Mouse (Mus musculus) ES-Bruce4 (cell line): ENCODE data around the gene Ide. TPM values are rescaled to one million over a fixed set of nuclear protein-coding genes. Genes with fewer than 3 reads are reported as not detected.

ENCODE experiments used
- H3K27ac ChIP-seq: 2 replicates; pipeline ENCODE4 v1.5.1; 2012; ENCODE audit warnings: low read length, inconsistent platforms; ENCODE audit not compliant: insufficient read depth
- H3K27me3 ChIP-seq: 2 replicates; pipeline ENCODE4 v1.6.1; 2012; ENCODE audit warnings: mild to moderate bottlenecking, low read length, inconsistent platforms; ENCODE audit not compliant: control insufficient read depth, poor library complexity, insufficient read depth, severe bottlenecking
- H3K36me3 ChIP-seq: 2 replicates; pipeline ENCODE4 v1.6.1; 2012; ENCODE audit warnings: inconsistent platforms, mild to moderate bottlenecking, low read length, moderate library complexity; ENCODE audit not compliant: control insufficient read depth, poor library complexity, insufficient read depth, severe bottlenecking
- H3K4me1 ChIP-seq: one replicate; pipeline ENCODE4 v1.8.1; 2011; ENCODE audit warnings: low read length; ENCODE audit not compliant: control insufficient read depth, insufficient read depth
- H3K4me3 ChIP-seq: 2 replicates; pipeline ENCODE4 v1.5.1; 2011; ENCODE audit warnings: low read depth, mild to moderate bottlenecking, low read length
- H3K9ac ChIP-seq: 2 replicates; pipeline ENCODE4 v1.6.1; 2012; ENCODE audit warnings: low read depth, mild to moderate bottlenecking, inconsistent platforms; ENCODE audit not compliant: poor library complexity, severe bottlenecking
- H3K9me3 ChIP-seq: replicated peaks from 2 replicates; pipeline ENCODE4 v1.6.1; 2012; ENCODE audit warnings: mild to moderate bottlenecking, low read length, inconsistent platforms; ENCODE audit not compliant: control insufficient read depth, poor library complexity, insufficient read depth, severe bottlenecking
- CTCF ChIP-seq: IDR thresholded peaks from one replicate; pipeline ENCODE4 v1.8.1; 2011; ENCODE audit warnings: low read depth, low read length
- EP300 ChIP-seq: IDR thresholded peaks from 2 replicates; pipeline ENCODE4 v1.6.1; 2011; ENCODE audit warnings: low read depth, low read length; ENCODE audit not compliant: insufficient read depth
- POLR2A ChIP-seq: IDR thresholded peaks from one replicate; pipeline ENCODE4 v1.8.1; 2011; ENCODE audit warnings: low read length; ENCODE audit not compliant: insufficient read depth
- polyA plus RNA-seq: library from polyadenylated mRNA; stranded (reverse); fragments of >200 nt; gene quantifications from 2 replicates; pipeline ENCODE4 v1.2.4, GENCODE M21; 2011; ENCODE audit warnings: low read depth; ENCODE audit not compliant: missing spikeins, insufficient read depth, insufficient read length

Gene Ide
- polyA plus RNA-seq, 1 experiment, result 147 TPM

DNA sequence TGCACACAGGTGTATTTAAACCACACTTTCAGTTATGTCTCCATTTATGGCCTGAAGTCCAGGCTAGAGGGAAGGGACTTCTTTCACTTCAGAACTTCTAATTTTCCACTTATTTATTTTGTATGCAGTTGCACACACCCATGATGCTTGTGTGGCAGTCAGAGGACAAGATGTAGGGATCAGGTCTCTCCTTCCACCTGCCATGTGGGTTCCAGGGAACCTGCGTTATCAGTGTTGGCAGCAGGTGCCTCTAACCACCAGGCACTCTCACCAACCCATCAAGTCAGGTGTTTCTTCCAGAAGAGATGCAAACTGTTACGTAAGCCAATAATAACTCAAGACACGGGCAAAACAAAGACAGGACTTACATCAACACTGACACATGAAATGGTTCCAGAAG lies 35.9 kb downstream of the Ide start:
- Histone ChIP-seq H3K4me1 (no peaks in the 10 kb centered on the region), H3K36me3 (peaks cover 21% of the 10 kb centered on the region), H3K9ac (no peak overlapping the region), H3K27ac (no peak overlapping the region), H3K9me3 (no peaks in the 10 kb centered on the region), H3K4me3 (no peak overlapping the region), H3K27me3 (no peaks in the 10 kb centered on the region)
- TF ChIP-seq POLR2A (no peak), CTCF (no peak), EP300 (no peak)

DNA sequence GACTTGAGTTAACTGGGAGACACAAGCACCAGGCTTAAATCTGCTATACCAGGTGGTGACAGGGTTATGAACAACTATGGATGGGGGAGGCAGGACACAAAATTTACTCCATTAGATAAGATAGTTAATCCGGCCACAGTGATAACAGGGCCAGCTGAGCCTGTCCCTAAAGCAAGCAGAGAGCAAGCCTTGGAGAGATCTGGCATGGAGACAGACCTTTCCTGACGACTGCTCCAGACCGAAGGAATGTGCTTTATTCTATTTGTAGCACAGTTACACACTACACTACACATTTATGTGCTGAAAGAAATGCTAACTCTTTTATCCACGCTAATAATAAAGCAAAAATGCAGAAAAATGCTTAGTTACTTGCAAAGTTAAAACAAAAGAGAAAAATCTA lies 46.0 kb downstream of the Ide start:
- no peaks in the 10 kb centered on the region for H3K27me3 ChIP-seq
- no peak overlapping the region for H3K27ac ChIP-seq
- no peaks in the 10 kb centered on the region for H3K4me1 ChIP-seq
- peaks cover 21% of the 10 kb centered on the region for H3K36me3 ChIP-seq
- TF ChIP-seq CTCF, result no peak
- no peak for TF ChIP-seq EP300
- no peak for TF ChIP-seq POLR2A
- no peak overlapping the region for H3K9ac ChIP-seq
- H3K4me3 ChIP-seq, result no peak overlapping the region
- H3K9me3 ChIP-seq, result no peaks in the 10 kb centered on the region

DNA sequence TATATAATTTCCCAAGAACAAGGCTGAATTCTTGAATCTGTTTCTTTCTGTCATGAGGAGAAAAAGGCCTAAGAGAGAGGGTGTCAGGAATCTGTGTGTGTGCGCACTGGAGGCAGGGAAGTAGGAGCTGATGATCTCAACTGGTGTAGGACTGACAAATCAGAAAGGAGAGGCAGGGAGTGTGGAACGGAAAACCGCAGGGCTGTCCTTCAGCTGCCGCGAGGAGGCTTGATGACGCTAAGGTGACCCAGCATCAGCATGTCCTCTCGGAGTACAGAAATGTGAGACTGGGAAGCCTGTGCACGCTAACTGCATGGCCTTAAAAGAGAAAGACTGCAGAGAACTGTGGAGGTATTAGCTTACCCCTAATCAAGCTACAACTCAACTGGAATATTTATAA lies 46.7 kb downstream of the Ide start:
- H3K9ac ChIP-seq, result no peak overlapping the region
- H3K4me1 ChIP-seq, result no peaks in the 10 kb centered on the region
- H3K36me3 ChIP-seq, result peaks cover 27% of the 10 kb centered on the region
- H3K4me3 ChIP-seq, result no peak overlapping the region
- no peaks in the 10 kb centered on the region for H3K27me3 ChIP-seq
- TF ChIP-seq POLR2A (no peak), CTCF (no peak), EP300 (no peak)
- no peaks in the 10 kb centered on the region for H3K9me3 ChIP-seq
- H3K27ac ChIP-seq, result no peak overlapping the region

DNA sequence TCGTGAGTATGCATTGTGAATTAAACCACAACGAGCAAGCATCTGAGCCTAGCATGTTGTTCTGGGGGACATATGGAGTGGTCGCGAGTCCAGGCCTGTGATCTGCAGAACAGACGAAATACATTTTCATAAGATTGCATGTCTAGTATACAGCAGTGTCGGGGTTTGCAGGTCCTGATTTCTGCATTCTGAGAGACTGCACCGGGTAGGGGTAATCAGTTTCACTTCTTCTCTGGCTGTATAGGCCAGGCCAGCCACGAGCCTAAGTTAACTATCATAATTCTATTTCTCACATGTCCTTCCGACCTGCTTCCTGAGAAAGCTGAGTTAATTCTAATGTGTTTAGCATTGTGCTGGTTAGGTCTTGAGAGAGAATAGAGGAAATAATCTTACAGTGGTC lies 52.9 kb downstream of the Ide start:
- Histone ChIP-seq H3K36me3 (peaks cover 69% of the 10 kb centered on the region), H3K9me3 (no peaks in the 10 kb centered on the region), H3K9ac (no peak overlapping the region), H3K27me3 (no peaks in the 10 kb centered on the region), H3K27ac (no peak overlapping the region), H3K4me3 (no peak overlapping the region), H3K4me1 (no peaks in the 10 kb centered on the region)
- TF ChIP-seq EP300, result no peak
- no peak for TF ChIP-seq POLR2A
- TF ChIP-seq CTCF, result no peak

DNA sequence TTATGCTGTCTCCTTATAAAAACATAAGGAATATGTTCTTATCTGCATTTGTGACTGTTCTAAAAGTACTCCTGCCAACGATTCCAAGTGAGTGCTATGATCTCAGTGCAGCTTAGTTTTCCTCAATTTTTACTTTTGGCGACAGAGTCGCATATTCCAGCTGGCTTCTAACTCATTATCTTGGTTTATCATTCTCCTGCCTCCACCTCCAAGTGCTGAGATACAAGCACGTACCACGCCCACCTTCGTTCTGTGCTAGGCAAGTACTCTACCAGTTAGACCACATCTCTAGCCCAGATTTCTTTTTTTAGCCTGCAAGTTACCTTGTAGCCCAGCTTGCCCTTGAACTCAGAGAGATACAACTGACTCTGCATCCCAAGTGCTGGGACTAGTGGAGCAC lies 54.5 kb downstream of the Ide start:
- Histone ChIP-seq H3K9me3 (no peaks in the 10 kb centered on the region), H3K36me3 (peaks cover 79% of the 10 kb centered on the region)

DNA sequence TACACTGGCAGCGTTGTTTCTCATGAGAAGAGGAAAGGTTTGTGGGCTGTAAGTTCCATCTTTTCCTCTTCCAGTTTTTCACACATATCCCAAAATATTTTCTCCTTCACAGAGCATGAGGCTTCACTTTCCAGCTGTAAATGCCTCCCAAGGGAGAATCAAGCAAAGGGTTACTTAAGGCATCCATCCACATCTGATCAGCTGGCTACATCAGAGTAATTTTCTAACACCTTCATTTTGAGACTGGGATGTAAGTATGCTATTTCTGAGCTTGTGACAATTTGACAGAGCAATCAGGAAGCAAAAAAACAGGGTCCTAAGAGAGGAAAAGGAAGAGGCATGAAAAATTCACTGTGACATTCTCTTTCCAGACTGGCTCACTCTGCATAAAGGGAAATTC lies 55.9 kb downstream of the Ide start:
- no peak for TF ChIP-seq CTCF
- TF ChIP-seq POLR2A, result no peak
- TF ChIP-seq EP300, result no peak
- H3K36me3 ChIP-seq, result peaks cover 84% of the 10 kb centered on the region

More for the DNA sequence above, 54.5 kb downstream of the Ide start:
- Histone ChIP-seq H3K4me1 (no peaks in the 10 kb centered on the region), H3K27me3 (no peaks in the 10 kb centered on the region), H3K9ac (no peak overlapping the region), H3K27ac (no peak overlapping the region), H3K4me3 (no peak overlapping the region)
- TF ChIP-seq CTCF, result no peak
- TF ChIP-seq EP300, result no peak
- no peak for TF ChIP-seq POLR2A

More for the DNA sequence above, 55.9 kb downstream of the Ide start:
- Histone ChIP-seq H3K27ac (no peak overlapping the region), H3K4me3 (no peak overlapping the region), H3K4me1 (no peaks in the 10 kb centered on the region), H3K27me3 (no peaks in the 10 kb centered on the region), H3K9ac (no peak overlapping the region), H3K9me3 (no peaks in the 10 kb centered on the region)
